Mouse (Mus musculus) cerebellum, postnatal 36 days (tissue): ENCODE results near the gene Fbxw10.
A peak's percentile ranks its signal among the peaks of the same experiment; 100 is the strongest.

Experiments
- DNase-seq, 2 experiments: peaks; one replicate each; pipeline ENCODE4 v3.0.0; 2021 to 2022; ENCODE audit warnings: mixed read lengths in 2 of 2

The Fbxw10 gene

DNA sequence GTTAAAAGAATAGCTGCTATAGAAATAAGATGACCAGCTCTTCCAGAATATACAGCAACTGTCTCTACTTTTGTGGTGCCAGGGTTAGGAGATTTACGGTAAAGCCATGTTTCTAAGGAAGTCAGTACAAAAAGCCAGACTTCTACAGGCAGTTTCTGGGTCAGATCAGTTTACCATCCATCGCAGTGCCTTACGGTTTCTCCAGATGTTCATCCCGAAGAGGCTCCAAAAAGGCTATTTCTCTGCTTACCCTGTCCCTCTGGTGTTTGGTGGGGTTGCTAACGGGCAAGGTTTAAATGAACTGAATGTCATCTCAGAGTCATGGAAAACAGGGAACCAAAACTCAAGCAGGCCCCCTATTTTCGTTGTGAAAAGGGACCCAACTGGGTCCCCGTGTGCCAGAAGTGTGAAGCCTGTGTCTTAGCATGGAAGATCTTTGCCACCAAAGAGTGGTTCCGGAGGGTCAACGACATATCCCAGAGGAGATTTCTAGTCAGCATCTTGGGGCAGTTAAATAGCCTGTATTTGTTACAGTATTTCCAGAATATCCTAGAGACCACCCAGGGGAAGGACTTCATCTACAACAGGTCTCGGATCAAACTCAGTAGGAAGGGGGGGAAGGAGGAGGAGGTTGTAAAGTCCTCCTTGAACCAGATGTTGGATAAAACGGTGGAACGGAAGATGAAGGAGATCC is at the start of gene Fbxw10:
Fbxw10 (plus strand) TSS at position 109 of the 694 bp plus-strand sequence.
- DNase-seq = no peak

GRCm38 (mm10) chr11:62804119-62804518 is 42.8 kb upstream of the Fbxw10 start:
- no peak for DNase-seq

- DNase-seq = no peak
Observed at GRCm38 (mm10) chr11:62807965-62808364, 38.9 kb upstream of the Fbxw10 start.

DNA sequence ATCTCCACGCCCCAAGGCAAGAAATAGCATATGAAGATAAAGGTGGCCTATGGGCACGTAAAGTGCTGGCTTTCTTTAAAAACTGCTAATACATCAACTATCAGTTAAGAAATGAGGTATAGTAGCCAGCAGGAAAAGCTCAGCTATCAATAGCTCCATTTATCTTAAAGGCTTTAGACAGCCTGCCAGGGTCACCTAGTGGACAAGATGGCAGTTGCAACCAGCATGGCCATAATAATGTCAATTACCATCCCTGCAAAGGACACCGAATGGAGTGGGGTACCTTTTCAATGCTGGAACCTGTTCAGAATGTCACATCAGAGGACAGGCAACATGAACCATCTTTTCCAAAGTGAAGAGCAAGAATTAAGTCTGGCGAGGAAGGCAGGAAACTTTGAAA is 37.7 kb upstream of the Fbxw10 start:
- DNase-seq = no peak

DNA sequence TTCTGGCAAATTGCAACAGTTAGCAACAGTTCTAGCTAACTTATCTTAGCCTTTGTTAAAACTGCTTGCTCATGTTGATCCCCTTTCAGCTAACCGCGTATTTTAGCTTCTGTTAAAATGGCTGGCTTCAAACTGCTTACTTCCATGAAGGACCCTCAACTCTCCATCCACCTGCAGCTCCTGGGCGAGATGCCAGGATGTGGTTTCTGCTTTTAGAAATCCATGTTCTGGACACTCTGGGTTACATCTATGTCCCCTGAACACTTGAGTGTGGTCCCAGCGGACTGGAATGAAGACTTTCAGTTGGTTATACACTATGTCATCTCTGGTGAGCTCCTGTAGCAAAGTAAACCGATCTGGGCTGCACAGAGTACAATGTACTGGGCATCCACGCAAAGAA is 34.6 kb upstream of the Fbxw10 start:
- no peak for DNase-seq

GRCm38 (mm10) chr11:62813497-62813896 is 33.4 kb upstream of the Fbxw10 start:
- DNase-seq = no peak

DNA sequence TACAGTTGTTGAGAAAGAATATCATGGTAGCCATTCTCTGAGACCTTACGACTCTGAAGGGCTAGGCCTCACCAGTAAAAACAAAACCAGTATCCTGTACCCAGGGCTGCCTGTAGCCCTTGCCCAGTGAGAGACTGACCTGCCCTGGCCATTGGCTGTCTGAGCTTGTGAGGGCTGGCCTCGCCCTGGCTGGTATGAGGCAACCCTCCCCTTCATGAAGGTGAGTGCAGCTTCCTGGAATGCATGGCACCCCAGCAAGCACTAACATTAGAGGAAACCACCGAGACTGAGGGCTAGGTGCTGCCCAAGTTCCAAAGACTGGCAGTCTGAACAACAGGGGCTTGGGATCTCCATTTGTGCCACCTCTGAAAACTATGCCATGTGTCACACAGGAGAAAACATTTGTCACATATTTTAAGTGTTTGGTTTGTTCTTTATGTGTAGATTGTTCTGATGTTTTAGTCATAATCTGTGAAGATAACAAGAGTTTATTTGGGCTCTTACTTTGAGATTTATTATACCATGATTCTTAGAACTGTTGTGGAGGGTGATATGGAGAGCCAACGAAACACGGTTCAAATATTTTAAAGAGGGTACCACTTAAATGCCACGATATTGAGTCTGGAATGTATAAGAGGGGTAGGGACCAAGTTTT is 32.8 kb upstream of the Fbxw10 start:
- no peak for DNase-seq

DNA sequence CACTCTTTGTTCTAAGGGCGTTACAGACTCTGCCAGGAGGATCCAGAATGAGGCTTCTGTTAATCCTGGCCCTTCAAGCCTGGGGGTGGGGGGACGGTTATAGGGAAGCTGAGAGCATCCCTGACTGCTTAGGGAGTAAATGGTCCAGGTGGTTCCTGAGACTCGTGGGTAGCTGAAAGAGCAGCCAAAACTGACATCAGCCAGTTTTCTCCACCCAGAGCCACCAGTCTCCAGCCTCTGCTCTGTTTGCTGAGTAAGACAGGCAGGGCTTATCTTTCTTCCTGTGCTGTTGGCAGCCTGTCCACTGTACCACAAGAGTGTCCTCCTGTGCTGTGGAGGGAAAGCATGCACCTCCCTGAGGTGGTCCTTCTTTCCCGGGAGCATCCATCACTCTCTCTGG is 32.2 kb upstream of the Fbxw10 start:
- peak; percentile 8 to 13 for DNase-seq

DNA sequence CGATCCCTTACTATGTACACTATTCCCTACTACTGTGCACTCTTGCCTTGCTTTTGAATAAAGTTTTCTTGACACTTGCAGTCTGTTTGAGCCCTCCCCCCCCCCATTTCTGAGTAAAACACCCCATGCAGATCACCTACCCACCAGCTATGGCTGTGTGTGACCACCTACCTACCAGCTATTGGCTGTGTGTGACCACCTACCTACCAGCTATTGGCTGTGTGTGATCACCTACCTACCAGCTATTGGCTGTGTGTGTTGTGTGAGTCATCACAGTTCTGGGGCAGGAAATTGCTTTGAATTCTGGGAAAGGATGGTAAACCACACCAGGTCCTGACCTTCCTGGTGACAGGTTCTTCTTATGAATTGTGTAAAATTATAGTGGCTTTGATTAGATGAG is 31.4 kb upstream of the Fbxw10 start:
- no peak for DNase-seq

- DNase-seq = no peak
Observed at GRCm38 (mm10) chr11:62816591-62816990, 30.3 kb upstream of the Fbxw10 start.

DNA sequence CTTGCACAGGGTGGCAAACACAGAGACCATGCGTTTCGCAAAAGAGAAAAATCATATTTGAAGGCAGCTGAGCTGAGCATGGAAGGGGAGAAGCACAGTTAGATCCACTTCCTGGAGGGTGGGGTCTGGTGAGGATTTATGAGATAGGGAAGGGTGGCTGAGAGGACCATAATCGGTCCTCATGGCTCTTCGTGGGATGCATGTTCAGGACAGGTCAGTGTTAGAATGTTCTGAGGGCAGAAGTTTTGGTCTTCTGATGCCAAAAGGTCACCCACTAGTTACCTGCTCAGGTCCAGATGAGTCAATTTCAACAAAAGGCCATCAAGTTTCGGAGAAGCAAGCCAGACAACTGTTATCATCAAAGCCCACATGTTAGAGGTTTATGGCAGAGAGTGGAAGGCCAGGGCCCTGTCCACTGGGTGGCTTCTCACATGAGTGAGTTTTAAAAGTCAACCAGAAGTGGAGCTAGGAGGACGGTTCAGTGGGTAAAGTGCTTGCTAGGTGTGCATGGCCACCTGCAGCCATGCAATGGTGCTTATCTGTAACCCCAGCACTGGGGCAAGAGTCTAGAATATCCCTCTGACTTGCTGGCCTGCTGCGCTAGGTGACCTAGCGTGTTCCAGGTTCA is 27.7 kb upstream of the Fbxw10 start:
- no peak for DNase-seq

DNA sequence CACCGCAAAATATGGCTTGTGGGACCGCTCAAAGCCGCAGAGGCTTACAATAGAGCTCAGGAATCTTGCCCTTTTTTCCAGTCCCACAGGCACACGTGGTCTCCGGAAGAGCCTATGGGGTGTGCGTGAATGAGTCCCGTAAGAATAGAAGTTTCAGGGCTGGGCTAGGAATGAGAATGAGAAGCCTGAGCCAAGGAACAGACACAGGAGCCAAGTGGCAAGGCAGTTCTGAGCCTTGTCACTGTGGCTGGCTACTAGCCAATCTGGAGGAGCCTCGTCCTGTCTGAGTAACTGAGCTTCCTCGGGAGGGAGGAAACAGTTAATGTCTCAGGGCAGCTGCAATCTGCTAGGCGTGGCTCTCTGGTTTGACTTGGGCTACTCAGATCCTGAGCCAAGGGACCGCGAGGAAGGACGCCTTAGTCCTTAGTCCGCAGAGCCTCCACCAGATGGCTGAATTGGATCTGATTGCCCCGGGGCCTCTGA is 26.8 kb upstream of the Fbxw10 start, which contains the start of gene Trim16:
Trim16 (plus strand) TSS at position 173 of the 483 bp plus-strand sequence.
- DNase-seq = peak; percentile 37 to 41

DNA sequence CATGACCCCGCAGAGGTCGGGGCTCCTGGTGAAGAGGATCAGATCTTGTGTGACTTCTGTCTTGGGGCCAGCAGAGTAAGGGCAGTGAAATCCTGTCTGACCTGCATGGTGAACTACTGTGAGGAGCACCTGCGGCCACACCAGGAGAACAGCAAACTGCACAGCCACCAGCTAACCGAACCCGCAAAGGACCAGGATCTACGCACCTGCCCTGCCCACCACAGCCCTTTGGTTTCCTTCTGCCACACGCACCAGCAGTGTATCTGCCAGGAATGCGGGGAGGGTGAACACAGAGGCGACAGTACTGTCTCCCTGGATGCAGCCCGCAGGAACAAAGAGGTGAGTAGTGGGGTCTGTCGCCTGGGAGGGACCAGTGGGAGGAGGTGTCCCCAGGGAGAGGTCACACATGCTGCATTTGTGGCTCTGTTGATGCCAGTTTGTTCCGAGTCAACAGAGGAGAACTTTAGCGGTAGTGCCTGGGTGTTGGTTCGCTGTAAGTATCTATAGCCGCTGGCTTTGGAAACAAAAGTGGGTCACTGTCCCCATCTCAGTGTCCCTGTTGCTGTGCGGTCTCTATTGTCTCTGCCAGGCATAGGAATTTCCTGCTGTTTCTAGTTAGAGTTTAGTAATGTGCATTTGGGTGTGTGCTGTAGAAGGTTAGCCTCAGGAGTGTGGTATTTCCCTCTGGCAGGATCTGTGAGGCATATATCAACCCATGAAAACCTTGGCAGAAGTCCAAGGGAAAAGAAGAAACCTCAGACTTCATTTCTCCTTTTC is 26.0 kb upstream of the Fbxw10 start:
- DNase-seq = peak; percentile 5 to 15

- DNase-seq = no peak
Observed at GRCm38 (mm10) chr11:62821893-62822292, 25.0 kb upstream of the Fbxw10 start.

- no peak for DNase-seq
Observed at GRCm38 (mm10) chr11:62824211-62824610, 22.7 kb upstream of the Fbxw10 start.

GRCm38 (mm10) chr11:62825222-62826105 is 21.4 kb upstream of the Fbxw10 start:
- no peak for DNase-seq

DNA sequence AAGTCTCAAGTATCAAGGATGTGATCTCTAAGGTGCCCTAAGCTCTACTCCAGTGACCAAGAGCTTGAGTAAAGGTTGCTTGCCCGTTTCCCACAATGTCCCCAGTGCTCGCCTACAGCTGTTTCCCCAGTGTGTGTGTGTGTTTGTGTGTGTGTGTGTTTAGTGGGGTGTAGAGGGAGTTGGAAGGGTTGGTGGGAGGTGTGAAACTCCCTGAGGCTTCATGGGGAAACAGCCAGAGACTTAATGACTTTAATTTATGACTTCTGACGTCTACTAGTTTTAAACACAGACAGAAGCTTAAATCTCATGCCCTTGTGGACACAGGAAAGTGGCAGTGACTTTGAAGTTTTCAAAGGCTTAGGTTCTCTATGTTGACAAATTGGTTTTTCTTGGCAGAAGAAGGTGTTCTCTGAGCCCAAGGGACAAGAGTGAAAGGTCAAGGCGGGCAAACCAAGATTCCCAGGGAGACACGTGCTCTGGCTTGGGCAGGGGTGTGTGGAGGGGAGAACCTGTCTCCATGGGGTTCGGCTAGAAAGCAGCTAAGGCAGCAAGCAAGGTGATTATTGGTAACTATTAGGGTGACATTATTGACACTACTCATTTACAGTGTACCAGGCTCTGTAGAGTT is 20.6 kb upstream of the Fbxw10 start:
- DNase-seq = no peak

- DNase-seq = no peak
Observed at GRCm38 (mm10) chr11:62827135-62827534, 19.7 kb upstream of the Fbxw10 start.

- no peak for DNase-seq
Observed at GRCm38 (mm10) chr11:62827911-62828310, 19.0 kb upstream of the Fbxw10 start.

- no peak for DNase-seq
Observed at GRCm38 (mm10) chr11:62830387-62830786, 16.5 kb upstream of the Fbxw10 start.

- DNase-seq = no peak
Observed at GRCm38 (mm10) chr11:62831906-62832305, 15.0 kb upstream of the Fbxw10 start.

GRCm38 (mm10) chr11:62844562-62844961 is 2.3 kb upstream of the Fbxw10 start:
- DNase-seq = no peak
